Mouse (Mus musculus) embryonic fibroblast, embryonic 13.5 days (primary cell): ENCODE results near the gene Cluh.

Experiments used
- CTCF ChIP-seq: IDR thresholded peaks from 2 replicates; pipeline ENCODE4 v1.5.1; 2011; ENCODE audit warnings: mild to moderate bottlenecking, control low read depth, low read length, moderate library complexity, borderline replicate concordance; ENCODE audit not compliant: insufficient read depth
- POLR2A ChIP-seq: IDR thresholded peaks from 2 replicates; pipeline ENCODE4 v1.6.1; 2011; ENCODE audit warnings: low read depth, mild to moderate bottlenecking, control low read depth, low read length, moderate library complexity

DNA sequence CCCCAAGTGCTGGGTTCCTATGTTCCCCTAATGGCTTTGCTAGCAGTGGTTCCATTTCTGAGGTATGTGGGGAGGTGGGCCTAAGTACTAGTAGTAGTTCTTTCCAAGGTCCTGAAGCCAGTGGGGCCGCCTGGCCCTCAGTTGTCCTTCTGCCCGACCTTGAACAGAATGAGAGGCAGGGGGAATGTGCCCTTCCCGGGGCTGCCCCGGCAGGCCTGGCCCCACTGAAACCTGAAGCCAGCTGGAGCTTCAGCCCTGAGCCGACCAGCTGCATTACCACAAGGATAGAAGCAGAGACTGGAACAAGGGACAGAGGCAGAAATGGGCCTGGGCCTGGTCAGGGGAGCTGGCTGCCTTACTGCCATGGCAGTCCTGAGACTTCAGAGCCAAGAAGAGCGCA is 4.1 kb downstream of the Cluh start:
- TF ChIP-seq CTCF (no peak), POLR2A (no peak)
